Mouse (Mus musculus): ENCODE data around the gene Mapkap1.

DNA sequence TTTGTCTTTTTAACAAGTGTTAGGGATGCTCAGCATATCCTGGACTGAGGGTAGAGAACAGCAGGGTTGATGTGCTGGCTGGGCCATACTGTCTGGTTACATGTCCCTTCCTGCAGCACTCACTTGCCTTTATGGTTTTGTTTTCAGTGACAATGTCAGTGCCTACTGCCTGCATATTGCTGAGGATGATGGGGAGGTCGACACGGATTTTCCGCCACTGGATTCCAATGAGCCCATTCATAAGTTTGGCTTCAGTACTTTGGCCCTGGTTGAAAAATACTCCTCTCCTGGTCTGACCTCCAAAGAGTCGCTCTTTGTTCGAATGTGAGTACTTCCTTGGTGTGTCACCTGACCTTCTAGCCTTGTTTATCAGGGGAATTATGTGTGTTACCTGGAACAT lies 112.0 kb downstream of the Mapkap1 start:
- TF ChIP-seq CTCF (IDR thresholded peaks at IDR 0.05; ENCODE audit: low read depth, low read length) (no peak), POLR2A (IDR thresholded peaks at IDR 0.05; ENCODE audit: extremely low read depth, insufficient read depth, low read length) (no peak)

All from liver, adult 2 months (tissue).